Mouse (Mus musculus) brain, embryonic 18.5 days (tissue): ENCODE results near the gene Jkamp.

Experiments
- DNase-seq: peaks from one replicate; pipeline ENCODE4 v3.0.0-alpha.2; 2012; ENCODE audit warnings: low read depth, low spot score

Gene Jkamp

GRCm38 (mm10) chr12:72086166-72086825 is 907 bp downstream of the Jkamp start:
- no peak for DNase-seq

GRCm38 (mm10) chr12:72089802-72090201 is 4.4 kb downstream of the Jkamp start:
- DNase-seq = no peak

- DNase-seq = no peak
Observed at GRCm38 (mm10) chr12:72096966-72097365, 11.6 kb downstream of the Jkamp start.

- no peak for DNase-seq
Observed at GRCm38 (mm10) chr12:72102776-72103175, 17.4 kb downstream of the Jkamp start.

- no peak for DNase-seq
Observed at GRCm38 (mm10) chr12:72104027-72104426, 18.6 kb downstream of the Jkamp start.

GRCm38 (mm10) chr12:72104525-72105281 is 19.3 kb downstream of the Jkamp start:
- peak; percentile 56 for DNase-seq

GRCm38 (mm10) chr12:72115126-72115525 is 29.7 kb downstream of the Jkamp start:
- DNase-seq = no peak

- DNase-seq = no peak
Observed at GRCm38 (mm10) chr12:72115686-72116345, 30.4 kb downstream of the Jkamp start.

- no peak for DNase-seq
Observed at GRCm38 (mm10) chr12:72129203-72129602, 43.8 kb downstream of the Jkamp start.

GRCm38 (mm10) chr12:72150786-72151185 is 65.4 kb downstream of the Jkamp start:
- DNase-seq = peak; percentile 1
